Mouse (Mus musculus) mammary gland, adult 2 months (tissue): ENCODE measurements around the gene Nptn. TPM values are rescaled to one million over a fixed set of nuclear protein-coding genes. Genes with fewer than 3 reads are reported as not detected.

Experiments
- polyA plus RNA-seq: library from polyadenylated mRNA; depleted of rRNA; stranded (reverse); fragments of >200 nt; gene quantifications from 2 replicates; pipeline ENCODE4 v1.2.3, GENCODE M21; 2012; ENCODE audit warnings: low replicate concordance; rRNA removed

Nptn gene
- polyA plus RNA-seq, result 420 and 527 TPM in 2 replicates

DNA sequence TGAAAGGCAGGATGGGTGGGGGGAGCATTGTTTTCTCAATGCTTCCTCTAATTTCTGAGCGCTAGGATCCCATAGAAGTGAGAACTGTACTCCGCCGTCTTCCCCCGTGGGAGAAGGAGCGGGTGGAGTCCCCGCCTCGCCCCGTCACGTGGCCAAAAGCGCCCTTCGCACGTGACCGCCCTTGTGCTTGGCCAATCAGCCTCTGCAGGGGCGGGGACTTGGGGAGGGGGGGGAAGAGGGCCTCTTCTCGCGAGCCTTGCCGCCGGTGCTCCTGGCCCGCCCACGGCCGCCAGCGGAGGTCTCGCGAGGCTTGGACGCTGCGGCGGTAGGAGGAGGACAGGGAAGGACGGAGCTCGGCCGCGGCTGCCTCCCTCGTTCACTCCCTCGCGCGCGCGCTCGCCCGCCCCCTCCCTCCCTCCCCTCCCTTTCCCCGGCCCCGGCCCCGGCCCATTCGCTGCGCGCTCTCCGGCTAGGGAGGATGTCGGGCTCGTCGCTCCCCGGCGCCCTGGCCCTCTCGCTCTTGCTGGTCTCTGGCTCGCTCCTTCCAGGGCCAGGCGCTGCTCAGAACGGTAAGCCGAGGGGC lies at the start of gene Nptn:
Nptn (plus strand) TSS at position 283 of the 583 bp plus-strand sequence.

DNA sequence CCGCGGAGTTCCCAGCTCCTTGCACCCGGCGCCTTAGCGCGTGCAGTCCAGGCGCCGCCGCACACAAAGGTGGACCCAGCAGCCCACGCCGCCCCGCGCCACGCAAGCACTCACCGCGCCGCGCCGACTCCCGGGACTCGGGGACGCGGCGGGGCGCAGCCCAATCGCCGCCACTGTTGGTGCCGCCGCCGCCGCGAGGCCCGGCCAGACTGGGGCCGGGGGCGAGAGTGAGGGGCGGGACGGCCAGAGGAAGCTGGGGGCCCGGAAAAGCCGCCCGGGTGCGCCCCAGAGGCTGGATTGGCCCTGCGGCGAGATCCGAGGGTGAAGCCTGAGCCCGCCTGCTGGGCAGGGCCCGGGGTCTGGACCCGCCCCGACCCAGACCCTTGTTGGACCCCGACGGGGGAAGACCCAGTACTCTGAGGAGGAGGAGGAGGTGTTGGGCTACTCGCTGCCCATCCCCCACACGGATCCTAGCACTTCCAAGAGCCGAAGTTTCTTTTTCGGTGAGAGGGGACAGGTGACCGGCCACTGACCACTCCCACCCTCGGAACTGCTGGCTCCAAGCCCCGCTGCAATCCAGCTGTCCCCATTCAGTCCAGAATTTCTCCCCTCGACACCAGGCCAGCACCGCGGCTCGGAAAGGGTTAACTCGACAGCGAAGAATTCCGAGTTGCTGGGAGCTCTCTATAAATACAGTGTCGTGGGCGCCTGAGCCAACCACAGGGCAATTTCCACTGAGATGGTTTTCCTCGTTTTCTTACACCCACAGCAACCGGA lies 26.9 kb upstream of the Nptn start, which contains the start of gene Cd276:
Cd276 (minus strand) TSS at position 530 of the 777 bp plus-strand sequence.

Other genes with a start within 250 kb of the Nptn start
- gene Tbc1d21, start 211.8 kb upstream of the Nptn start, polyA plus RNA-seq, result not detected in 2 replicates
- 15.2 and 18.5 TPM in 2 replicates for gene Insyn1, start 93.6 kb upstream of the Nptn start, polyA plus RNA-seq
- gene Cd276, start 26.8 kb upstream of the Nptn start, polyA plus RNA-seq, result 10.7 and 11.1 TPM in 2 replicates
- gene Rec114, start 161.7 kb downstream of the Nptn start, polyA plus RNA-seq, result 0.80 and 1.3 TPM in 2 replicates
- gene Hcn4, start 241.2 kb downstream of the Nptn start, polyA plus RNA-seq, result 1.6 and 2.3 TPM in 2 replicates